Mouse (Mus musculus): ENCODE data around the gene Nfu1.

The Nfu1 gene

DNA sequence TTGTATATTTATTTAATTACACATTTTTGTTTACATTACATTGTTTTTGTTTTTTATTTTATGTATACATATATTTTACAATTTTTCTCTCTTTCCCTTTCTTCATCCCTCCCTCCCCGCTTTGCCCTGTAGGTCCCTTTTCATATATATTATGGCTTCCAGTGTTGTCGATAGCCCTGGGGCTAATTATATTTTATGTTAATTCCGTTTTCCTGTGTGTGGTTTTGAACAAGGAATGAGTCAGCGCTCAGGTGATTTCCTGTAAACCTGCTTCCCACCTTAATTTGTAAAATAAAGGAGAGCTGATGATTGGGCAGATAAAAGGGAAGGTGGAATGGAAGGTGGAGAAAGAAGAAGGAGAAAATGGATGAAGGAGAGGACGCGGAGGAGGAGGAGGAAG is at the start of gene Nfu1:
Nfu1 (plus strand) TSS at position 350 of the 400 bp plus-strand sequence.
- DNase-seq (ENCODE audit: low spot score in 2 of 2) = no peak

DNA sequence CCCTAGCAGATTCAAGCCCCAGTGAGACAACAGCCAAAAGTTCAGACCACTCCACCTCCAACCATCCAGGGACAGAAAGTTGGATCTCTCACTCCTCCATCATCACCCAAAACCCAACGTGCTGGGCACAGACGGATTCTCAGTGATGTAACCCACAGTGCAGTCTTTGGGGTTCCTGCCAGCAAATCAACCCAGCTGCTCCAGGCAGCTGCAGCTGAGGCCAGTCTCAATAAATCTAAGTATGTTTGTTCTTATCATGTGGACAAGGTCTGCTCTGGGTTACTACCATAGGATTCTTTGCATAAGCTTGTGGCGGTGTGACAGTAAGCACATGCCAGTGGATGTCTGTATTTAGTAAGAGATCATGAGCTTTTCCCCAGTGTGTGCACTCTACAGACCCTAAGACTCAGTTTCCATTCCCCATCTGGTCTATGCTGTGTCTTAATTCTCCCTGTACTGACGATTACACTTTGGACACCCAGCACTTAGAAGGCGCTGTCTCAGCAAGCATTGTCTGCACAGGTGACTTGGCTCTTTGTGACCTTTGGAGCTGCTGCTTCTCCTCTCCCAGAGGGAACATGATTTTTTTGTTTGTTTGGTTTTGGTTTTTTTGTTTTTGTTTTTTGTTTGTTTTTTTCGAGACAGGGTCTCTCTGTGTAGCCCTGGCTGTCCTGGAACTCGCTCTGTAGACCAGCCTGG is 44.9 kb upstream of the Nfu1 start:
- no peak for DNase-seq (ENCODE audit: low spot score in 2 of 2)

DNA sequence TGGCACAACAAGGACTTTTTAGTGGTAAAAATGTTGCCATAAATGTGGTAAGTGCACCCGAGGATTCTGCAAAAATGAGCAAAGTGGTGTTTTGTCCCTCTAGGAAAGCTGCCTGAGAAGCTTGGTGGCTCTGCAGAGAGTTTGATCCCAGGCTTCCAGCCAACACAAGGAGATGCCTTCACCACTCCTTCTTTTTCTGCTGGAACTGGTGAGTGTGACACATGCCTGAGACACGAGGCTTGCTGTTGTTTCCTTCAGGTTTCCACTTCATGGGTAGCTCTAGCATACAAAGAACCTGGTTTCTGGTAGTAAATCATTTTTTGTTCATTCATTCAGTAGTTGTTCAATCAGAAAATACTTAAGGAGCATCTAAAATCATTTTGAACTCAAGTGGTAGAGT is 41.9 kb upstream of the Nfu1 start:
- DNase-seq (ENCODE audit: low spot score in 2 of 2) = no peak

DNA sequence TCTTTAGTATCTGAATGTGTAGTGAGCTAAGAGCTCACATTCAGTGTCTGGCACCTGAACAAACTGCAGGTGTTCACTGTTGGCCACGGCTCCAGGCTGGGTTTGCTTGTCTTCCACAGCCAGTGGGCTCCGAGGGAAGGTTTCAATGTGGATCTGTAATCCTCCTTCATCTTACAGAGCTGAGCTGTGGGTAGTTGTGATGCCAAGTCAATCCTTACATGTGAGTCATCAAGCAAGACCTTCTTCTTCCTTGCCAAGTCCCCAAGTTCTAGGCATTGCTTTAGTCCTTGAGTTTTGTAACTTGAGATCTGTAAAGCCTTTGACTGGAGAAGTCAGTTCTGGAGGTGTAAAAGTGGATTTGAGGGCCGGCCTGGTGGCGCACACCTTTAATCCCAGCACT is 35.1 kb upstream of the Nfu1 start:
- no peak for DNase-seq (ENCODE audit: low spot score in 2 of 2)

DNA sequence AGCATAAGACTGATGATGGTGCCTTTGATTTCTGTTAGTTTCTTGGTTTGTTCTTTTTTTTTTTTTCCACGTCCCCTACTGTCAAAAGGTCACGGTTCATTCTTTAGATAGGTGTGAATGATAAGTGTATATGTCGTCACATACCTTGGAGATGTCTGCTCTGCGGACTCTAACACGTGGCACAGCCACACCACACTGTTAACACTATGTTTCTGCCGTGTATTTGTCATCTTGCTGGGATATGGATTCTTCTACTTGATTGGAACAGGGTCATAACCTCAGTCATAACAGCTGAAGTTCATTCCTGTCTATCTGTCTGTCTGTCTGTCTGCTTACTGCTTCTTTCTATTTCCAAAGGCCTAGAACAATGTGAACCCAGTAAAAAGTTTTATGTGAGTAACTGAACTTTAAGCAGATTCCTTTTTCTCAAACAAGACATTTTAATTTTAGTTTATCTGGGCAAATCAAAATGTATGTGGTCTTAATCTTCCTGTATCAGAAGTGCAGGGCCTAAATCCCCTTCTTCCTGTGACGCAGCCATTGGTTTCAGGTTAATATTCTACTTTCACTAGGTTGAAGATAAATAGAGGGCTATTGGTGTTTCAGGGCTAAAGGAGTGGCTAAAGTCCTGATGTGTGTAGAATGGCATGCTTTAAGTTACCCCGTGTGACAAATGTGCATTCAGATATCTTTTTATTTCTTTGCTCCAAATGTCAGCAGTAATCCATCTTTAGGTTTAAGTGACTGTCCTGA is 30.7 kb upstream of the Nfu1 start:
- no peak for DNase-seq (ENCODE audit: low spot score in 2 of 2)

DNA sequence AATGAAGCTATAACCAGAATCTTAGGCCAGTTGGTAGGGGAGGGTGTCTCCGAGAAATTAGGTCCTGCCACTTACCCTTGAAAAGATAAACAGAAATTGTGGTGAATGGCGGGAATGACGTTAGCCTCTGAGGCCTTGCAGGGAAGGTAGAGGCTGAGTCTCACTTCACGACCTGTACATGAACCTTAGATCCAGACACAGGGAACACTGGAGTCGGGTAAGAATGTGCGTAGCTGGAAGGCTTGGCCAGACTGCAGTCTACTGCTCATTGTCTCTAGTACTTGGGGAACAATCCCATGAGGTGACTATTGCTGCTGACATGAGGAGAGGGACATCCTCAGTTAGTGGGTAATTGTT is 30.1 kb upstream of the Nfu1 start:
- DNase-seq (ENCODE audit: low spot score in 2 of 2) = no peak

DNA sequence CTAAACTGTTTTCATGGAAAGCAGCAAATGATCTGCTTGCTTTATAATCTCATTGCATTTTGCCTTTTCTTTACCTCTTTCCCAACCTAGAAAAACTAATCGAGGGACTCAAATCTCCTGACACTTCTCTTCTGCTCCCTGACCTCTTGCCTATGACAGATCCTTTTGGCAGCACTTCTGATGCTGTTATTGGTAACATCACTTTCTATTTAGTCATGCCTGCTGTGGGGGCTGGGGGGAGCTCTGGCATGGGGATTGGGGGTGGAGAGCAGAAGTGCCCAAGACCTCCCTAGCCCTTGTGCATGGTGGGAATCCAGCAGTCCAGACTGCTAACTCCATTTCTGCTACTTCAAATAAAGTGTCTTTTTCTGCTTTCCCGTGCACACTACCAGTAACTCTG is 27.8 kb upstream of the Nfu1 start:
- no peak for DNase-seq (ENCODE audit: low spot score in 2 of 2)

DNA sequence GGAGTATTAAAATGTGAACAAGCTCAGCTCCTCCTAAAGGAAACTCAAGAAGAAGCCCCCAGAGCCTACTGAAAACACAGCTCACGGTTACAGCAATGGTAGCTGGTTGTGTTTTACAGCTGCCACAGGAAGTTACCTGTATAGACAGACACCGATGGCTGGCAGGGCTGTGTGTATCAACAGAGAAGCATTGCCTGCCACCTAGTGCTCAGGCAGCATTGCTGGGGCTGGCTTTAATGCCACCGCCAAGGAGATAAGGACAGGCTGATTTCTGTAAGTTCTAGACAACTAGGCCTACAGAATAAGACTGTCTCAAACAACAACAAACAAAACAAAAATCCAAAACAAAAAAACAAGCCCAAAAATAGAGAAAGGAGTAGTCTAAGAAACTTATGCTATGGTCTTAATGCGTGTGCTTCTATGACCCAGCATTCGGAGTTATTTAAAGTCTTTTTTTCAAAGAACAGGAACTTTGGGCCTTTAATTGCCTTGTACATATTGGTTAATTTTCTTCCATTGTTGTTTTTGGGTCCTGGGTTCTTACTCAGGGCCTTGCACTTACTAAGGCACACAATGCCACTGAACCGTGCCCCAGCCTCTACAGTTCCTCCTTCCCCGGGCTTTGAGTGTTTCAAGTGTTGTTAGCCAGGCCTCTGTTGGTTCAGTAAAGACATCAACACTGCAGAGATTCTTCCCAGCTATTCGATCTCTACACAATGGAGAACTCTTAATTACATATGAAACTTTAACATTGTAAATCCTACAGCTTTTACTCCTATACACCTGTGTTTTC is 23.5 kb upstream of the Nfu1 start:
- no peak for DNase-seq (ENCODE audit: low spot score in 2 of 2)

DNA sequence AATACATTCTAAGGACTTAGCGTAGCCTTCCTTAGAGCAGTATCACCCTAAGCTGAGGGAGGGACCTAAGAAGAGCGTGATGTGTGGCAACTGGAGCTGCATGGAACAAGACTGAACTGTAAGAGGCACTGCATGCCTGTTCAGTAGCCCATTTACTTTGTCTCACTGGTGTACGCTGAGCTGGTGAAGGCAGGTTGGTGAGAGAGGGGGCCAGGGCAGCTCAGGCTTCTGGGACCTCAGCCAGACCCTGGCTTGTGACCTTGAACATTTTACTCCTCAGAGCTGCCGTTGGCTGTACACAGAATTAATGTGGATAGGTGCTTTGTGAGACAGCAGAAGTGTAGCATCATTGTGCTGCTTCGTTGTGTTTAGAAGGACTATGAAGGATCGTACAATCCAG is 19.5 kb upstream of the Nfu1 start:
- DNase-seq (ENCODE audit: low spot score in 2 of 2) = no peak

DNA sequence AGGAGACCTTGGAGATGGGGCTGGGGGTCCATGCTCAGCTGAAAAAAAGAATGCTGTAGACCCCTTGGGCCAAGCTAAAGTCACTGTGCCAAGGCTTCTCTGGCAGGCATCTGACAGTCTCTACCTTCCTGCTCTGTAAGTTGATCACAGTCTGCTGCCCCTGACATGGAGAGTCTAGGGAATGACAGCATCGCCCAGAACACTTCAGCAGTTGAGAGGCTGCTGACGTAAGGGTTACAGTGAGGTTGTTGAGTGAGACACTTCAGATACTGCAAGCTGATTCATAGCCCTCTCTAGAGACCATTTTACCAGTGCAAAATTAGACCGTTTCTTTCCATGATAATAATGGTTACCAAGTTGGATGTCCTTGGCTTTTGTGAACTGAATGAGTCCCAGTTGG is 18.0 kb upstream of the Nfu1 start:
- no peak for DNase-seq (ENCODE audit: low spot score in 2 of 2)

DNA sequence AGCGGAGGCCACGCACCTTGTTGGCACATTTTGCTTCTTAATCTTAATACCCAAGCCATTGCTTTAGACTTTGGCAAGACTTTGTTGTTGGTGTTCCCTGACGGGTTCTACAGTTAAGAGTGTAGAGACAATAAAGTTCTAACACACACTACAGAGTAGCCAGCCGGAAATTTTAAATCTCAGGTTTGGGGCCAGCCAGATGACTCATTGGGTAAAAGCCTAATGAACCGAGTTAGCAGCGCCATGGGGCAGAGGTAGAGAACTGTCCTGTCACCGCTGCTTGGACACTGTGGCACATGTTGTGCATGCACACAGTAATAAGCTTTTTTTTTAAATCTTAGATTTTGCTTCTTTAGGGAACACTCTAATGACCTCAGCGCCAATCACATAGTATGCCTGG is 16.7 kb upstream of the Nfu1 start:
- no peak for DNase-seq (ENCODE audit: low spot score in 2 of 2)

DNA sequence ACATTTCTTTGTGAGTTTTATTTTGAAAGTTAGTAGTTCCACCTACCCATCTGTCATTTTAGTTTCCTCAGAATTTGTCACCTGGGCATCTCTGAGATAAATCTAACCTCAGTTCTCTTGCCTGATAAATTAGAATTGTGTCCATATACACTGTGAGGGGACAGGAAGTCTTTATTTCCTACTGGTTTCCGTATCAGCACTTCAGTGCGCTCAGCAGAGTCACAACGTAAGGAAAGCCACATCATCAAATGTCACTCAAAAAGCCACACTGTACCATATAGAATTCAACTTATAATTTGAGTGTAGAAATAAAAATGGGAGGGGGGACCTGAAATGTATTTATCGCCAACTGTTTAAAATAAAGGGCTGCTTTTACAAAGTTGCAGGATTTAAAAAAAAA is 14.8 kb upstream of the Nfu1 start:
- DNase-seq (ENCODE audit: low spot score in 2 of 2) = no peak

DNA sequence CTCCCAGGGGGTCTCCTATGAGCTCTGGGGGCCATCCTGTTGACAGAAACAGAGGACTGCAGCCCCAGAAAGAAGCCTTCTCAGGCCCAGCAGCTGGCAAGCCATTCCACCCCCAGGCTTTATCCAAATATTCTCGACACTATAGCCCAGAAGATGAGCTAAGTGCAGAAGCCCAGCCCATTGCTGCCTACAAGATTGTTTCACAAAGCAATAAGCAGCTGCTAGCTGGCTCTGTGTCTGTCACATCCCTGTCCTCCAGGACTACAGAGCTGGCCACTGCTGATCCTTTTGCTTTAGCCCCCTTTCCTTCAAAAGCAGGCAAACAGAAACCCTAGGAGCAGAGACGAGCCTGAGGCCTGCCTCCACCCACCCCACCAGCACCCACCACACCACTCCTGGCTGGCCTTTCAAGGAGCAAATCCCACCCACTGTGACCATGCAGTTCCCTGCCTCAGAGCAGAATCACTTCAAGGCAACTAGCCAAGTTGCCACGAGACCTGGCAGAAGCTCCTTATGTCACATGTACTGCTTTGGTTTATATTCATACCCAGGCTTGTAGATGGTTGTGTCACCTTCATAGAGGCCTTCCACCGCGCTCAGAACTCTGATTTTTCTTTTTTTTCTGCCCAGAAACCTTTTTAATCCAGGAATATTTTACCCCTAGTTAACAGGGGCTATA is 12.3 kb upstream of the Nfu1 start:
- DNase-seq (ENCODE audit: low spot score in 2 of 2) = no peak

DNA sequence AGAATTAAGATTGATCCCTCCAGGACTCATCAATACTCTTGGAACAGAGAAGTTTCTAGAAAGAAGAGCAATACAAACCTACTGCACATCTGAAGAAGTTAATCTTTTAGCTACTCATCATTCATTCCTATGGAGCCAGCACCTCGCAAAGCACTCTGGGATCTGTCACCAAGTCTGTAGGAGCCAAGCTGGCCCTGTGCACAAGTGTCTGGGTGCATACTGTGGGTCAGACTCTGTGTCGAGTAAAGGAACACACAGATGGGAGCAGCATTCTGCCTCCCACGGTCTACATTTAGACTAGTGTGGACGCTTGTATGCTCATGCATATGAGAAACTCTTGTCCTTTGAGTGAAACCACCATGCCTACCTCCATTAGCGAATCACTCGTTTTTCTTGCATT is 11.7 kb upstream of the Nfu1 start:
- DNase-seq (ENCODE audit: low spot score in 2 of 2) = no peak

DNA sequence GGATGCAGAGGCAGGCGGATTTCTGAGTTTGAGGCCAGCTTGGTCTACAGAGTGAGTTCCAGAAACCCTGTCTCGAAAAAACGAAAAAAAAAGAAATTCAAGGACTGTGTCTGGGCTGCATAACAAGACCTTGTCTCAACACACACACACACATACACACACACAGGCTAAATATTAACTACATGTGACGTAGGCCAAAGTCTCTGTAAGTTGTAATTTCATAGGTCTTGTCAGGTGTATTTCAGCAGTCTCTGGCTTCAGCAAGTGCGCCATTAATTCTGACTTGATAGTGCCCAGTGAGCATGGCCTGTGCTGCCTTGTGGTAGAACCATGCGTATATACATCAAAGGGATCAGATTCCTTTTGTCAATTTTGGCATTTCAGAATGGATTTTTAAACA is 7.0 kb upstream of the Nfu1 start:
- DNase-seq (ENCODE audit: low spot score in 2 of 2) = no peak

DNA sequence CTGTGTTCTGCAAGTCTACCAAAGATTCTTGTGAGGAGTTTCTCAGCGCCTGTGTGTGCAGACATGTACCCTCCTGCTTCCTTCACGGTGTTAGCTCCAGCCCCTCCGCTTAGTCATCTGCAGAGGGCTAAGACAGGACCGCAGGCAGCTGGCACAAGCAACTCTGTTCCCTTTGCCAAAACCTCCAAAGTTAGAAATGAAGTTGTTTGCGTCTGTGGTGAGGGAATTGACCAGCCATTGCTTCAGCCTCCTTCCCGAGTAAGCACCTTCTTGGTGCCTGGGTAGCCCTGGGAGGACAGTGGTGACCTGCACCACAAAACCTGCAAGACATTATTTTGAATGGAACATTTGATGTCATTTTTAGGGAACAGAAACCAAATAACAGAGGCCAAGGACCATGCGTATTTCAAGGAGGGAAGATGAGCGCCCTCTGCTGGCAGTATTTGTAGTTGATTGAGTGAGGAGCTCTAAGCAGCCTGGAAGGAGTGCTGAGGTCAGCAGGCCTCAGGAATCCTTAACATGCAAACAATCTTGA is 6.4 kb upstream of the Nfu1 start:
- peak; percentile 81 to 87 for DNase-seq (ENCODE audit: low spot score in 2 of 2)

DNA sequence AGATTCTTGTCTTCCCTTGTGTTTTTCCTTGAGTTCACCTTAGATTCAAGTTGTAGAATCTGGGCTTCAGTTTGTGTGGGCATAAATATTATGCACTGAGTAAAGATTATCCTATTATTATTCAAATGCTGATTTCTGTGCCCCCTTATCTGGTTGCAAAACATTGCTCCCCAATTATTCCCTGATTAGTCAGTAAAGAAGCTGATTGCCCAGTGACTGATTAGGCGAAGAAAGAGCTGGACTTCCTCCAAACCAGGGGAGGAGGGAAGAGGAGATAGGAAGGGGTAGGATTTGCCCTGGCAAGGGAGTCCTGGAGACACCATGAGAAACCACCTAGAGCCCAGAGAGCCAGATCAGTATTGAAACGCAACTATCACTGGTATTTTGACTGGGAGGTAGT is 4.9 kb upstream of the Nfu1 start:
- DNase-seq (ENCODE audit: low spot score in 2 of 2) = no peak

DNA sequence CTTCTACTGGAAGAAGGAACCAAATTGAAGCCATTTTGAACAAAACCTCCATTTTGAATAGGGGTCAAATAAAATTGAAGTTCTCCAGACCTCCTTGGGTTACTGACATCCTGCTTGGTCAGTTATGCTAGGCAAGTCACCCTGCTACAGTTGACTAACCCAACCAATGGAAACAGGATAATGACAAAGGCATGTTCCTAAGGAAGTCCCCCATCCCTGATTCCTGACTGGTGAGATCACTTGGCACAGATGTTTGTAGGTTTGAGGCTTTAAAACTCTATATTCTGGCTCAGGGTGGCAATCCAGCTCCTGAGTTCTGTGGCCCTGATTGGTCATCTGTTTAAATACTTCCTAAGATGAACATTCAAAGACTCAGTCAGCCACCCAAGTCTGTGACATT is 3.5 kb upstream of the Nfu1 start:
- no peak for DNase-seq (ENCODE audit: low spot score in 2 of 2)

DNA sequence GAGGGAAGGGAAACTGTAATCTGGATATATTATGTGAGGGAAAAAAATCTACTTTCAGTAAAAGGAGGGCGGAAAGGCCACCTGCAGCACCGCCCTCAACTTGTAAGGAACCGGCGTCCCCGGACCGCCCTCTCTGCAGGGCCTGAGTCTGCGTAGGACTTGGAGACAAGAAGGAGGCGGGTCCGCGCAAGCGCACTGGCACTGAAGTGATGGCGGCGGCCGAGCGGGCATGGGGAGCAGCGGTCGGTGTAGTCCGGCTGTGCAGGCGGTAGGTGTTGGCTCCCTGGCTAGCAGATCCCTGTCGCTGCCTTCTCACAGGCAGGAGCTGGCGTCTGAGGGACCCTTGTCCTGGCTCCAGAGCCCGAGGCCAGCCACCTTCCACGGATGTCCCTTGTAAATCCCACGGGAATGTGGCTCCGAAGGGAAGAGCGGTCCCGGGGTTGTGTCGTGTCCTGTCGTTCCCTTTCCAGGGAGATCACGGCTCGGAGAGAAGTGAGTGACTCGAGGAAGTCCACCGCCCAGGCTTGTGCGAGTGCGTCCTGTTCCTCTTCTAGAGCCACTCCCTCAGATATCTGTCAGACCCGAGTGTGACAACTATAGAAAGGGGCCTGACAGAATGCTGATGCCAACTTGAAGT is 774 bp downstream of the Nfu1 start:
- DNase-seq (ENCODE audit: low spot score in 2 of 2) = peak; percentile 95 to 96

DNA sequence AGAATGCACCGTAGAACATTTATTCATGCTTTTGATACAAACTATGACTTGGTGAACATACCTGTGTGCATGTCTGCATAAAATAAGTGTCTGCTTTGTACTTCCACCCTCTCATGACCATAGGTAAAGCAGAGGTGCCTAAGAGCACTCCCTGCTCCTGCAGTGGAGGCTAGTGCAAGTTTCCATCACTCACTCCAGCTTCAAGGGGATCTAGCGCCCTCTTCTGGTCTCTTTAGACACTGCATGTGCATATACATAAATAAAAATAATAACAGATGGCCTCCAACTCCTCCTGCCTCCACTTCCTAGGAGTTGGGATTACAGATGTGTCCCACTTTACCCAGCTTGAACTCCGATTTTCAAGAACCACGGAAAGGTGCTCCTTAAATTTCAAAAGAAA is 7.9 kb downstream of the Nfu1 start:
- DNase-seq (ENCODE audit: low spot score in 2 of 2) = peak in 1 of 2 experiments; percentile 24

DNA sequence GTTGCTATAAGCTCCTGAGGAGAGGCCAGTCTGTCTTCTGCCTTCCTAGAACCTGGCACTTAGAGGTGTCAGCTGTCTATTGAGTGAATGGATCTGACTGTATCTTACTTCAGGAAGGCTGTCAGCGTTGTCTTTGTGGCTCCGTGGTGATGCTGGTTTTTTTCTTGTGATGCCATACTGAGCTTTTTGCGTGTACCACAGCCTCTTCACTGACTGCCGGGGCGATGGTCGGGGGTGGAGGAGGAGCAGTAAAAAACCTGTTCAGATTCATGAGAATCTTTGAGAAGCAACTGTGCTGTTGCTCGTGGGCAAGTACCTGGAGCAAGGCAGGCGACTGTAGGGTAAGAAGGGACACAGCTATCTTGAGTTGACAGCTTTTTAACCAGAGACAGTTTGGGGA is 9.8 kb downstream of the Nfu1 start:
- no peak for DNase-seq (ENCODE audit: low spot score in 2 of 2)

DNA sequence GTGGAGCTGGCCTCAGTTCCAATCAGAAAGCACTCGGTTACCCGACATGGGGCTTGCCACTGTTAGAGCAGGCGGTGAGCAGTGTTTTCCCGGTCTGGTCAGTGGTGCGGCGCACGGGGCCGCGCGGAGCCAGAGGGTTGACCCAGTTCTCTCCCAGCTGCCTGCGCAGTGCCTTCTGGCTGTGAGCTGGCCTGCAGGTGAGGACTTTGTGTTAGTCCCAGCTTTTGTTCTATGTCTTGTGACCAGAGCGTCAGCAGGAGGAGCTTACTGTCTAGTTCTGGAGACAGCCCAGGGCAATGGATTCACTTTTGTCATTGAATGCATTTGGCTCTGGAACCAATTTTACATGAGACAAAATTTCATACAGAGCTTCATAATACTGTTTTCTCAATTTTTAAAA is 12.8 kb downstream of the Nfu1 start:
- no peak for DNase-seq (ENCODE audit: low spot score in 2 of 2)
